Mouse (Mus musculus) thymus, adult 18-20 months (tissue): ENCODE measurements around the gene Prdm16.

ENCODE experiments used
- DNase-seq, 2 experiments: peaks; one replicate each; pipeline ENCODE4 v3.0.0; 2022; ENCODE audit warnings: mixed read lengths in 2 of 2

The Prdm16 gene

GRCm38 (mm10) chr4:154371542-154372247 lies 265.0 kb downstream of the Prdm16 start:
- no peak for DNase-seq

DNA sequence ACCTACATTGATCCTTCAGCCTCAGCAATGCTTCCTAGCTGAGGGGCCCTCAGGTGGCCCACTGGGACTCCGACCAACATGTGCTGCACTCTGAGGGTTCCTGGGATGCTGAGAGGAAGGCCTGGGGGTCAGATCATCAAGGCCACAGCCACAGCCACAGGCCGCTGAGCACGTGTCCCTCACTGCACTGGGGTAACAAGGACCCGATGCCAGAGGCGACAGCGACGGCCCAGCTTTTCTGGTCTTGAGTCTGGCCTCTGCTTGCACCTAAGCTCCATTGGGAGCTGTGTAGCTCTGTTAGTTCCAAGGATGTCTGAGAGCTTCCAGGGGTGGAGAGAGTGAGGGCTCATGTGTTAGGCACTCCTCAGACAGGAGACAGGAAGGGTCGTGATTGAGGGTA lies 265.8 kb downstream of the Prdm16 start:
- no peak for DNase-seq

DNA sequence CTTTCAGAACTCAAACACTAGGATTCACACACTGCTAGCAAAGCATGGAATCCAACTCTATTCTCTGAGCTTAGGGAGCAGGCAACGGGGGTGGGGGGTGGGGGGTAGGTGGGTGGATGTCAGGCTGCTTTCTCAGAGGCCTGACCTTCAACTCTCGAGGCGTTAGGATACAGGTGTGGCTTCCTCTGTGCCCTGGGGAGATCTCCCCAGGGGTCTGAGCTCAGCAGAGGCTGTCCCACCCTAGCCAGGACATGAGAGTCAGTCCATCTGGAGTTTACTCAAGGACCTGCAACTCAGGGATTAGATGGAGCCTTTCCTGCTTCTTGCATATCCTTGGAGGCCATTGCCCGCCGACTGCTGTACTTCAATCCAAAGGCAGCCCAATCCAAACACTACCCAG lies 267.6 kb downstream of the Prdm16 start:
- no peak for DNase-seq

DNA sequence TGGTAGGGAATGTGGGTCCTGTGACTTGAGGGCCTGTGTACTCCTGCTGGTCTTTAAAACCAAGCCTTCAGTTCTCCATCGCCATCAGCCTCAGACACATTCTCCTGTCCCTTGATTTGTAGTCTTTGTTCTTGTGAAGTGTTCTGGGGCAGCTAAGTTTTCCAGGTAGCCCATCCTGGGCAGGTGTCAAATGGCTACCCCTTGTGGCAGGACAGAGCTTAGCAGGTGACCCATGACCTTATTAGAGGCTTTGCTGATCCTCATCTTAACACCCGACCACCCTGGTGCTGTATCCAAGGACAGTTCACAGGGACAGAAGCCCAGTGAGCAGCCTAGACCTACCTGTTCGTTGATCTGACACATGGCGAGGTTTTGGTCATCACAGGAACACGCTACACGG lies 269.8 kb downstream of the Prdm16 start:
- DNase-seq = no peak

DNA sequence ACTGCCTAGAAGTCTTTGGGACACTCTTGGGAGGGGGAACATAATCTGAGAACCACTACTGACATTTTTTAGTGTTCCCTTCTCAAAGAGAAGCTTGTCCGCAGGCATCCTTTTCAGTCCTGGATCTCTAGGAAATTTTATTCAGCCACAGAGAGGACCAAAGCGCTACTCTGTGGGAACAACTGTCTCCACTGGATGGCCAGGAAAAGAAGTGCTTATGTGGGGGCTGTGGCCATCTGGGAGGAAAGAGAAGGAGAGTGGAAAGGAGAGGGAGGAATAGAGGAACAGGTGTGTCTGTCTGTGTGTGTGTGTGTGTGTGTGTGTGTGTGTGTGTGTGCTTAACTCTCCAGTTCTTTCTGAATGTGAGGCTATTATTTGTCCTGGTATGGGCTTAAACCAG lies 271.9 kb downstream of the Prdm16 start:
- DNase-seq = no peak

GRCm38 (mm10) chr4:154360850-154361249 lies 275.8 kb downstream of the Prdm16 start:
- no peak for DNase-seq

- no peak for DNase-seq
Measured at GRCm38 (mm10) chr4:154360441-154360840, 276.2 kb downstream of the Prdm16 start.

DNA sequence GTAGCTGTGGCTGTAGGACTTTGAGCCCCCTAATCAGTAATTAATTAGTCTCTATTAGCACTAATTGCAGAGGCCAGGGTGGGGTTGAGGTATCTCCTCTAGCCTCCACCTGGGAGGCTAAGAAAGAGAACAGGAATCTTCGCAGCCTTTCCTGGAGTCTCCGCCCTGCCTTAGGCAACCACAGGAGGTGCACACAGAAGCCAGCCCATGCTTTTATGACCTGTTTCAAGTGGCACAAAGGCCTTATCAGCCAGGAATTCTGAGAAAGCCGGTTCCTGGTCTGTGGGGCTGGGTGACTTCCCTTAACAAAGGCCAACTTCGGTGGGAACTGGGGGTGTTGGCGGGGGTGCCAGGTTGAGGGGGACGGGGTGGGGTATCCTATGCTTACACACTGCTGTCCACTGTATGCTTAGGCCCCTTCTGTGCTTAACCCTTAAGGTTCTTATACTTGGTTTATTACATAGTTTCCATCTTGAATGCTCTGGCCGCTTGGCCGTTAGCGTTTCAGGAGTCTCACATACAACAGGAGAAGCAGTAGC lies 276.8 kb downstream of the Prdm16 start:
- no peak for DNase-seq

DNA sequence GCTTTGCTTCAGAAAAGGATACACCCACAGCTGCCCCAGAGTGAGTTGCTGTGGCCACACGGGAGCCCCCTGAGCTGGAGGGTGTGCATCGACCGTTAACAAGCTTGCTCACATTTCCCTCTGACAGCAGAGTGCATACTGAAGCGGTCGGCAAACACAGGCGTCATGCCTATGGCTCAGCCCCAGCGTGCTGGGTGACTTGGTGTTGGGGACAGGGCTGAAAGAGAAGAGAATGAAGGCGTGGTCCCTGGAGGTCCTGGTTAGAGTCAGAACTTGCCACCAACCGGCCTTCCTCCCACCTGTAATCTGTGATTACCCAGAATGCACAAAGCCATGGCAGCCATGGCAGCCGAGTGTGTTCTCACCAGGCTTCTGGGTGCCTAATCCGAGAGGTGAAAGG lies 277.9 kb downstream of the Prdm16 start:
- DNase-seq = no peak

DNA sequence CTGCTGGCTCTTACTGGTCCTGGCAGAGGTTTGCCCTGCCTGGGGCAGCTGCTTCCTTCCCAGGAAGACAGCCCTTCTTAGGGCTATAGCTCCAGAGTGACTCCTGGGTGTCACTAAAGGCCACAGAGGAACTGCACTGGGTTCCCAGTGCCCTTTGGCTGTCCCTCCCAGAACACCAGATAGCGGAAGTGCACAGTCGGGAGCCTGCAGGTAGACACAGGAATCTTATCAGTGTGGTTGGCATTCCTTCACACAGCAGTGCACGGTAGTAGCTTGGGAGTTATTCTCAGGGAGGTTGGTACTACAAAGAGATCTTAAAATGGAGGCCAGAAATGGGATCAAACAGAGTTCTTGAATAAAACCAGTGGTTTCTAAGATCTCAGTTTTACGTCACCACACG lies 278.3 kb downstream of the Prdm16 start:
- no peak for DNase-seq

- DNase-seq = no peak
Measured at GRCm38 (mm10) chr4:154355408-154355807, 281.3 kb downstream of the Prdm16 start.

DNA sequence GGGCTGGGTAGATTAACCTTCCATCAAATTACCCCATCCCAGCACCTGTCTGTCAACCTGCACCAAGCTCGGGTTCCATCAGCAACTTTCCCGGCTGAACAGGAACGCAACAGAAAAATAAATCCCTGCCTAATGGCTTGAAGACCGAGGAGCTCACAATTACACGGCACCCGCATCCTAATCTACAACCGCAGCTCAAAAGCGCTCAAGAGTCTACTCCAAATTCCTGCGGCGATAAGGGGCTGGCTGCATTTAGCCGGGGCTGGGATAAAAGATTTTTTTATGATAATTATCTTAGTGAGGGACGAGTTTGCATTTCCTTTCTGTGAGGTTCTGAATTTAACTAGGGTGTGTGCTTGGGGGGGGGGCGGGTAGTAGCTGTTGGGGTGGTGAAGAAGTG lies 284.4 kb downstream of the Prdm16 start:
- DNase-seq = no peak

DNA sequence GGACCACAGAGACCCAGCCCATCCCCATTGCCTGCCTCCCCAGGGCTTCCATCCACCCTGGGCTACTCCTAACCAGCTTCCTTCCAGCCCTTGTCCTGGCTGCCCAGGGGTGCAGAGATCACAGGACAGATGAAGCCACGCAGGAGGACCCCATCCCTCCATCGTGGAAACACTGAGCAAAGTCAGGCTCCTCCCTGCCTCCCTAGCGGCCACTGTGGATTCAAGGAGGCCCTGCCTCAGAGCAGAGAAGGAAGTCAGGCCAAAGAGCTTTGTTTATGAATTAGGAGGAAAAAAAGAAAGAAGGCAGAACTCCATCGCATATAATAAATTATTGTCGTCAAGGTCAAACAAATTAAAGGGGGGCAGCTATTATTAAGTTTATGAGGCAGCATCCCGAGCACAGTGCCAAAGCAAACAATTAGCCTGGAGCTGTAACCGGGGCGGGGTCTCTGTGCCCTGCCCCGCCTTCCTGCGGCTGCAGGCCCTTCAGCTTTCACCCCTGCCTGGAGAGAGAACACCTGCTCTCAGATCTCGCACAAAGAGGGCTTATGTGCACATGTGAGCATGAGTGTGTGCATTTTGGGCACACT lies 288.4 kb downstream of the Prdm16 start:
- DNase-seq = no peak

- no peak for DNase-seq
Measured at GRCm38 (mm10) chr4:154346731-154347522, 289.7 kb downstream of the Prdm16 start.

DNA sequence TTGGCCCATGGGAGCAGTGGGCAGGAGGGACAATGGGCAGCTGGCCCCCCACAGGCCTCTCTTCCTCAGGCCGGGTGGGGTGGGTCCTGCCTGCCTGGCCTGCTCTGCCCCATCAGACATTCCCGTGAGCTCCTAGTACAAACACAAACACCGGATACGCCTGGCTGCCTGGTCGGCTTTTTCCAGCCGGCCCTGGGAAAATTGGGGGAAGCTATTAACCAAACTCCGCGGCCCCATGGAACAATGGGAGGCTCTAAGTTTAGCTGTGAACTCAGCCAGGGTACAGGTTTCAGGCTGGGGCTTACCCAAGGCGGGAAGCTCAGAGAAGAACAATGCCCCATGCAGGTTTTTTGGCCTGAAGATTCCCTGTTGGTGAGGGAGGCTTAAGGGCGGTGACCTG lies 300.0 kb downstream of the Prdm16 start:
- DNase-seq = no peak

DNA sequence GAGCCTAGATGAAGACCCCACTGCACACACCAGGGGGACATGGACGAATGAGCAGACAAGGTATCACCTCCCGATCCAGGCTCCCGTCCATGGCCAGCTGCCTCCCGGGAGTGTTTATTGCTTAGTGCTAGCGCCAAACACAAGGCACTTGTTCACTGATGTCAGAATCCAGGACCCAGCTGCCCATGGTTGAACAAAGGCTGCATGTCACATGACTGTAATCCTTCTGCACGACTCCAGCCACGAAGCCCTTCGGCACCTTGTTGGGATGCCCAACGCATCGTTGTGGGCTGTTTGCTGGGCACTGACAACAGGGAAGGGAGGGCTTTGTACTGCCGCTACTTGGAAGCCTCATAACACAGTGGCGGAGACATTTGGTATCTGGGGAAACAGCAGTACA lies 300.9 kb downstream of the Prdm16 start, which contains the start of gene B230104I21Rik:
Gene B230104I21Rik (plus strand): TSS at position 367 of the 400 bp plus-strand sequence.
- DNase-seq = no peak

- no peak for DNase-seq
Measured at GRCm38 (mm10) chr4:154334699-154335402, 301.8 kb downstream of the Prdm16 start.

GRCm38 (mm10) chr4:154333300-154333699 lies 303.4 kb downstream of the Prdm16 start:
- DNase-seq = no peak

- DNase-seq = no peak
Measured at GRCm38 (mm10) chr4:154331271-154331670, 305.4 kb downstream of the Prdm16 start.

DNA sequence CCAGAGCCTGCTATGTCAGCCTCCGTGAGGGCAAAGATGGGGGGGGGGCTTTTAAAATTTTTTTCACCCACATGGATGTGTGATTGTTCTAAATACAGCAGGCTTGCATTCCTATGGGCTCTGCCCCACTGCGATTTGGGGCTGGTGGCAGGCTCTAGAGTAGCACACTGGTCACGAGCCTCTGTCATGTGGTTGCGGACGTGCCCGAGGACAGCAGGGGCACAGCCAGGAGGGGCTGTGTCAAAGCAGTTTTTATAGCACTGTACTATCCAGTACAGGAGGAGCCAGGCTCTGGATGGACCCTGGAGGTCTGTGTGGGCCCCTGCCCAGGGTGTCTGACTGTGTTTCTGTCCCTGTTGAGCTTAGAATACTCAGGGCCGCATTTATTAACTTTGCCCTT lies 306.7 kb downstream of the Prdm16 start:
- DNase-seq = no peak

- DNase-seq = no peak
Measured at GRCm38 (mm10) chr4:154328836-154329235, 307.8 kb downstream of the Prdm16 start.

- DNase-seq = no peak
Measured at GRCm38 (mm10) chr4:154328431-154328830, 308.2 kb downstream of the Prdm16 start.

- no peak for DNase-seq
Measured at GRCm38 (mm10) chr4:154325410-154325809, 311.3 kb downstream of the Prdm16 start.
